Mouse (Mus musculus) forebrain, embryonic 16.5 days (tissue): ENCODE results near the gene Tmem104. TPM values are rescaled to one million over a fixed set of nuclear protein-coding genes. Genes with fewer than 3 reads are reported as not detected.

Experiments
- ATAC-seq: fragments of 200-750 bp; cut with Nextera tagmentation; 2 replicates; pipeline ENCODE4 v1.8.0; 2017; ENCODE audit warnings: mild to moderate bottlenecking, moderate library complexity
- H3K27ac ChIP-seq: fragments of 300-500 bp; sonication (generic); 2 replicates; pipeline ENCODE4 v1.5.1; 2014; ENCODE audit warnings: low read length, control low read depth
- H3K27me3 ChIP-seq: fragments of 300-500 bp; sonication (generic); replicated peaks from 2 replicates; pipeline ENCODE4 v1.6.1; 2014; ENCODE audit warnings: low read length; ENCODE audit not compliant: control insufficient read depth, insufficient read depth
- H3K36me3 ChIP-seq: fragments of 300-500 bp; sonication (generic); 2 replicates; pipeline ENCODE4 v1.6.1; 2014; ENCODE audit not compliant: control insufficient read depth, insufficient read depth
- H3K4me1 ChIP-seq: fragments of 300-500 bp; sonication (generic); replicated peaks from 2 replicates; pipeline ENCODE4 v1.6.1; 2014; ENCODE audit warnings: low read length; ENCODE audit not compliant: control insufficient read depth, insufficient read depth
- H3K4me2 ChIP-seq: fragments of 300-500 bp; sonication (generic); 2 replicates; pipeline ENCODE4 v1.6.1; 2014; ENCODE audit warnings: mild to moderate bottlenecking, low read length, control low read depth
- H3K4me3 ChIP-seq: fragments of 300-500 bp; sonication (generic); replicated peaks from 2 replicates; pipeline ENCODE4 v1.5.1; 2014; ENCODE audit warnings: mild to moderate bottlenecking, low read length, control low read depth
- H3K9ac ChIP-seq: fragments of 300-500 bp; sonication (generic); replicated peaks from 2 replicates; pipeline ENCODE4 v1.6.1; 2014; ENCODE audit warnings: low read depth, low read length, control low read depth
- H3K9me3 ChIP-seq: fragments of 300-500 bp; sonication (generic); 2 replicates; pipeline ENCODE4 v1.6.1; 2016; ENCODE audit warnings: low read length; ENCODE audit not compliant: control insufficient read depth
- WGBS: fragments of 180-500 bp; shearing (Covaris S2); extraction: QIAGEN DNeasy Blood & Tissue Kit; methylation state at CpG from one replicate; pipeline ENCODE4 v1.1.7; 2014; 5-methylcytosine and 5-hydroxymethylcytosine counted together
- polyA plus RNA-seq: library from polyadenylated mRNA; unstranded; fragments of >200 nt; fragmentation: Nextera tagmentation; extraction: Ambion mirVana; gene quantifications from 2 replicates; pipeline ENCODE4 v1.2.1, GENCODE M21; 2015

Gene Tmem104
- polyA plus RNA-seq, 1 experiment from 2014 or later = 11.2 TPM

DNA sequence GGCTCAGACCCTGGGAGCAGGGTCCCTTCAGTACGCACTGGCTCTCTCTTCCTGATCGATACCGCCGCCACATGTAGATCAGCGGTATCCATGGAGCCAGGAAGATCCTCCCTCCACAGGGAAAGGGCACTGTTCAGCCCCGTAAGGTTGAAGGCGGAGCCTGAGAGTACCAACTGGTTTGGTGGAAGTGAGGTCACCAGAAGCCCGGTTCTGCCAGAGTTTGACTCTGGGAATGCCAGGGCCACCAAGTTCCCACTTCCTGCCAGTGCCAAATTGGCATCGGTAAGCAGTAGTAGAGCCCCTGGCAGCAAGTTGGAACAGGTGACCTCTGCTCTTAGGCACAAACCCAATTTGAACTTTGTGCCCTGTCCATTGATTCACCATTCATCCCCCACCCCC, 22.3 kb upstream of the Tmem104 start:
- Histone ChIP-seq H3K27ac (no peak overlapping the region), H3K9ac (peak overlapping the region; percentile 31; the same call in 1 of the 2 replicates), H3K9me3 (no peaks in the 10 kb centered on the region), H3K36me3 (no peaks in the 10 kb centered on the region), H3K4me3 (peak overlapping the region; percentile 55), H3K27me3 (peaks cover 12% of the 10 kb centered on the region; the same call in 1 of the 2 replicates), H3K4me1 (peaks cover 19% of the 10 kb centered on the region), H3K4me2 (peak overlapping the region; percentile 62)
- WGBS = 3% methylated on average over 9 of the region's 9 CpGs
- ATAC-seq = no peak

DNA sequence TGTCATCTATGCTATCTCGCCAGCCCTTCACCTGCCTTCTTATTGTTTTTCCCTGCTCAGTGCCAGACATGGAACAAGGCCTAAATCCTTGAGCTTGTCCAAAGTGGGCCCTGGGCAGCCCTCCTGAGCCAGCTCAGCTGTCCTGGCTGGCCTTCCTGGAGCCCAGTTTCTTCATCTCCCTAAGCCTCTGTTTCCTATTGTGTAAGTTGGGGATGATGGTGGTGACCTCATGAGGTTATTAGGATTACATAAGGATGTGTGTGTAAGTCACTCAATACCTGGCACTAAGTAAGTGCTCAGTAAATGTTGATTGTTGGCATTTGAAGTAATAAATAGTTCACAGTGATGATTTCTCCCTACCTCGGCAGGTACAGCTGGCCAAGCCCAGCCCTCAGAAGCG, 20.5 kb upstream of the Tmem104 start:
- no peaks in the 10 kb centered on the region for H3K9me3 ChIP-seq
- peaks cover 9% of the 10 kb centered on the region; the same call in 1 of the 2 replicates for H3K27me3 ChIP-seq
- H3K36me3 ChIP-seq = no peaks in the 10 kb centered on the region
- no peak overlapping the region for H3K27ac ChIP-seq
- ATAC-seq = no peak
- H3K4me3 ChIP-seq = no peak overlapping the region
- 89% methylated on average over 3 of the region's 3 CpGs for WGBS
- peaks cover 19% of the 10 kb centered on the region for H3K4me1 ChIP-seq
- H3K9ac ChIP-seq = no peak overlapping the region
- no peak overlapping the region for H3K4me2 ChIP-seq

DNA sequence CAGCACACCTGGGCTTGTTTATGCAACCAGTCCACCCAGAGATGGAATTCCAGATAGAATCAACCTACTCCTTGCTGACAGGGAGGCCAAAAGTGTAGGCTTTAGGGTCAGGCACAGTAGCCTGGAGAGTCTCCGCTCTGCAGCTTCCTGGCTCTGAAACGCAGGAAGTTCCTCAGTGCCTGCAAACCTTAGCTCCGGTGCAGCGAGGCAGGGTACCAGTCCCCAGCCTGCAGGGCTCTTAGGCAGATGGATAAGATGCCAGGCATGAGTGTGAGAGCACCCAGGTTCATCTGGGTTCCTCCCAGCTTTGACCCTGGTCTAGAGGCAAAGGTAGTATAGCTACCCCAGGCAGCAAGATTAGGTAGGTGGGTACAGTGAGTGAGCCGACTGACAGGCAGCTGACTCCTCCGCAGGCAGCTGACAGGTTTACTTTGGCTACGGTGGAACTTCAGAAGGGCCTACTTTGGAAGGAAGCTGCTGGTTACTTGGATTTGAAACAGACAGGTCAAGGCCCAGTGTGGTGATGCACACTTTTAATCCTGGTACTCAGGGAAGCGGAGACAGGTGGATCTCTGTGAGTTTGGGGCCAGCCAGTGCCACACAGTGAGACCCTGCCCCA, 19.5 kb upstream of the Tmem104 start:
- no peak overlapping the region for H3K4me3 ChIP-seq
- H3K9ac ChIP-seq = no peak overlapping the region
- no peak overlapping the region for H3K27ac ChIP-seq
- H3K4me1 ChIP-seq = peaks cover 29% of the 10 kb centered on the region
- H3K4me2 ChIP-seq = no peak overlapping the region
- WGBS = 82% methylated on average over 8 of the region's 8 CpGs
- no peaks in the 10 kb centered on the region for H3K9me3 ChIP-seq
- H3K27me3 ChIP-seq = peaks cover 5% of the 10 kb centered on the region; the same call in 1 of the 2 replicates
- no peak for ATAC-seq
- no peaks in the 10 kb centered on the region for H3K36me3 ChIP-seq

DNA sequence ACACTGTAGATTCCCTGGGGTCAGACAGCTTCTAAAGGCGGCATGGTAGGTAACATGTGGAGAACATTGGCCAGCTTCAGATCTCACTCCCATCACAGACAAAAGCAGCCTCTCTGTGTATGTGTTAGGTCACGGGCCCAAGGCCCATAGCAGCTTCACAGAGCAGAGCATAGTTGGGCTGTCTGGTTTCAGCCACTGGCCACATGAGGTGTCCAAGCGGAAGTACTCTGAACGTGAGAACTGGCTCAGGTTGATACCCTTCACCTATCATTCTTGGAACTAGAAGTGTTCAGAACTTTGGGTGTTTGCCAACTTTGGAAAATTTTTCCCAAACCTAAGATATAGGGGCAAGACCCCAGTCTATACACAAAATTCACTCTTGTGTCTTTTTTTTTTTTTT, 17.9 kb upstream of the Tmem104 start:
- Histone ChIP-seq H3K9me3 (no peaks in the 10 kb centered on the region), H3K27ac (no peak overlapping the region), H3K27me3 (peaks cover 5% of the 10 kb centered on the region; the same call in 1 of the 2 replicates), H3K4me2 (no peak overlapping the region), H3K36me3 (no peaks in the 10 kb centered on the region), H3K9ac (no peak overlapping the region), H3K4me1 (peaks cover 27% of the 10 kb centered on the region), H3K4me3 (no peak overlapping the region)
- ATAC-seq = no peak
- WGBS = 90% methylated on average over 4 of the region's 4 CpGs

DNA sequence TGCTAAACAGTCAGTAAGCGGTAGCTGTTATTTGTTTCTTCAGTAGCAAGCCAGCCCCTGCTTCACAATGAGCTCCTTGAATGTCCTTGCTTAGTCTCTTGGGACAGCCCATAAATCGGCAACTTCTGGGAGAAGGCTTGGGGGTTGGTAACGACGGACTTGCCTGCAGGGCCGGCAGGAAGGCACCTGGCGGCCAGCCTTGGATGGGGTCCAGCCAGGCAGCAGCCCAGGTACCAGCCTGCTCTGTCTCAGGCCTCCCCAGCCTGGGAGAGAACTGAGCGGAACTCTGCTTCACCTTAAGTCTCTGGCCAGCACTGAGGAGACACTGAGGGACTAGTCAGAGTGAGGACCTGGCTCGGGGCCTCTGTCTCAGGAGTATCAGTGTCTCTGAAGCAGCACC, 16.2 kb upstream of the Tmem104 start:
- no peaks in the 10 kb centered on the region for H3K9me3 ChIP-seq
- H3K36me3 ChIP-seq = no peaks in the 10 kb centered on the region
- H3K9ac ChIP-seq = no peak overlapping the region
- ATAC-seq = no peak
- WGBS = 37% methylated on average over 7 of the region's 8 CpGs
- H3K4me3 ChIP-seq = no peak overlapping the region
- H3K4me2 ChIP-seq = no peak overlapping the region
- H3K27me3 ChIP-seq = no peaks in the 10 kb centered on the region
- no peak overlapping the region for H3K27ac ChIP-seq
- peaks cover 22% of the 10 kb centered on the region for H3K4me1 ChIP-seq

DNA sequence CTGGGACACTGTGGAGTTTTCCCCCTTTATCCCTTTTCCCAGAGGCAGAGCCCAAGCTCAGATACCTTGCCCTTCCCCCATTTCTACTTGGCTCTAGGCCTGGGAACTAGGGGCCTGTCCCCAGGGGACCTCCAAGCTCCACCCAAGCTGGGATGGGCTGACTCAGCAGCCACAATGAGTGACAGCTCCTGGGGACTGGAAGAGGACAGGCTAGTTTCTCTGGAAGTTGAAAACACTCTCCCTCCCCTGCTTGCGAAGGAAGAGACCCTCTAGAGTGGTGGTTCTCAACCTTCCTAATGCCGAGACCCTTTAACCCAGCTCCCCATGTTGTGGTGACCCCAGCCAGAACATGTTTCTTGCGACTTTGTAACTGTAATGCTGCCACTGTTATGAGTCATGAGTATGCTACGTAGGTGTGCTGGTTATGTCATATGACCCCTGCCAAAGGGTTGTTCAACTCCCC, 14.4 kb upstream of the Tmem104 start:
- Histone ChIP-seq H3K9me3 (no peaks in the 10 kb centered on the region), H3K4me3 (no peak overlapping the region), H3K36me3 (no peaks in the 10 kb centered on the region), H3K27me3 (no peaks in the 10 kb centered on the region), H3K4me1 (peaks cover 32% of the 10 kb centered on the region), H3K4me2 (no peak overlapping the region), H3K27ac (no peak overlapping the region), H3K9ac (no peak overlapping the region)
- ATAC-seq = no peak
- WGBS = 26% methylated on average over 4 of the region's 4 CpGs

DNA sequence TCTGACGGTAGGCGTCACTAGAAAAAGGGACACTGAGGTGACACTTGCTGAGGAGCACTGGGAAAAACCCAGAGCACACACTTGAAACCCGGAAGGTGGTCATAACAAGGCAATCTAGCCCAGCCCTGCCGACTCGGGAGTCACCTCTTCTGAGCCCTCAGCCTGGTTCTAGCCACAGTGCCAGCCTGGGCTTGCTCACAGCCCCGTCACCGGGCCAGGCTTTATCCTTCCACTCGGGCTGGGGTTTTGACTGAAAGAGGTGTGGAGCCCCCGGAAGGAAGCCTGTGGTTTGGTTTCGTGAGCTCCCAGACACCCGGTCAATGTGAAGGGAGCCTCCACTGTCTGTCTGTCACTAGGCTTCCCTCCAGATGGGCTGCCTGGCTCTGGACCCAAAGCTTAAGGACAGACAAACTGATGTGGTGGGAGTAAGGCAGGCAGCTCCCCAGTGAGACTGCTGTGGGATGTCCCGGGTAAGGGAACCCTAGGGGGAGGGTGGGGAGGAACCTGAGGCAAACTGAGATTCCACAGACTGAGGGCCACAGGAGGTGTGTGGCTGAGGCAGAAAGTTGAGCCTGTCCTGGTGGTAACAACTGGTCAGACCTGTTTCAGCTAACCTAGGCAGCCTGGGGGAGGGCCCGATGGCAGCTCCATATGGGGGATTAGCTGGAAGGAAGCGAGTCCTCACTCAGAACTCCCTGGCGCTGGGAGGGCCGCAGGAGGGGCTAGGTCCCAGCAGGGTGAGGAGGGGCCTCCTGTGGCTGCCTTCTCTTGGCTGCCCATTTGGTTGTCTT, 13.5 kb upstream of the Tmem104 start:
- Histone ChIP-seq H3K27ac (no peak overlapping the region), H3K4me1 (peaks cover 35% of the 10 kb centered on the region), H3K9me3 (no peaks in the 10 kb centered on the region), H3K27me3 (no peaks in the 10 kb centered on the region), H3K9ac (no peak overlapping the region; the same call in 1 of the 2 replicates), H3K4me2 (no peak overlapping the region), H3K36me3 (no peaks in the 10 kb centered on the region), H3K4me3 (no peak overlapping the region)
- WGBS = 24% methylated on average over 16 of the region's 16 CpGs
- no peak for ATAC-seq

DNA sequence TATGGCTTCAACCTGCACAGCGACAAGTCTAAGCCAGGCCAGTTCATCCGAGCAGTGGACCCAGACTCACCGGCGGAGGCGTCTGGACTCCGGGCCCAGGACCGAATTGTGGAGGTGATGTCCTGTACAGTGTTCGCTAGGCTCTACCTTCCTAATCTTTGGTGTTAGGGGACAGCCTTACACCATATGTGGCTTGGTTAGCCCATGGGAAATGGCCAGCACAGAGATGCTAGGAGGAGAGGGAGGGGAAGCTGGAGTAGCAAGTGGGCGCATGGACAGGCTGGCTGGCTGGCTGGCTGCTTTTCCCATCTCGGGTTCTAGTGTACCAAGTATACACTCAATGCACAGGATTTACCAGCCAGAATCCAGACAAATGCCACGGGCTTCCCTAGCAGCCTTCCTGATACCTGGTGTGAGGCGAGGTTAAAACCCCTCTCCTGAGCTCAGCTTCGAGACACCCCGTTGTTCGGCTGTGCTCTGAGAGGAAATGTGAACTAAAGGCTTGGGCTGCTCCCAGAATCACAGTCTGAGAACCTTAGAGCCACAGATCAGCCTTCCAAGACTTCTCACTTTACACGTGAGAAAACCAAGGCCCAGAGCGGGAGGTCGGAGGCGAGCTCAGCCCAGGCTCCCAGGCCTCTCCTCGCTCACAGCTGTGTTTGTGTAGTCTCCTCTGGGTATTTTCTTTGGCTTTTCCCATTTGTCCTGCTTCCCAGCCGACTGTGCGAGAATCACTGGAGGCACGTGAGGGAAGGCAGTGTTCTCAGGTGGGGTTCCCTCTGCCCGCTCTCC, 10.7 kb upstream of the Tmem104 start:
- no peak for ATAC-seq
- no peak overlapping the region for H3K4me3 ChIP-seq
- 62% methylated on average over 24 of the region's 24 CpGs for WGBS
- peaks cover 40% of the 10 kb centered on the region for H3K4me1 ChIP-seq
- no peak overlapping the region for H3K9ac ChIP-seq
- H3K4me2 ChIP-seq = no peak overlapping the region
- H3K27ac ChIP-seq = no peak overlapping the region
- no peaks in the 10 kb centered on the region for H3K9me3 ChIP-seq
- H3K27me3 ChIP-seq = no peaks in the 10 kb centered on the region
- no peaks in the 10 kb centered on the region for H3K36me3 ChIP-seq
